Mouse (Mus musculus): Measurements from ENCODE around the gene Mrto4. TPM values are rescaled to one million over a fixed set of nuclear protein-coding genes. Genes with fewer than 3 reads are reported as not detected.
"Not testable (repeated sequence)": the region's sequence is repeated elsewhere in the genome, so short reads cannot be mapped to it uniquely, and the experiment has no call there.

Gene Mrto4
- 37.3 and 57.9 TPM in 2 replicates for polyA plus RNA-seq (2012; rRNA removed)
- polyA plus RNA-seq (2014; fragmentation: Nextera tagmentation; extraction: Ambion mirVana) = 86.7 and 89.3 TPM in 2 replicates

- Histone ChIP-seq H3K4me3 (ENCODE audit: insufficient read depth in 1 of 2, low read depth in 2 of 2, low read length in 2 of 2) (peak within 1 kb of the TSS; percentile 89 to 92), H3K9ac (replicated peaks) (peak within 1 kb of the TSS; percentile 79), H3K4me2 (ENCODE audit: low read depth) (peak within 1 kb of the TSS; percentile 83), H3K36me3 (replicated peaks; ENCODE audit: control insufficient read depth, insufficient read depth, low read depth) (peaks cover 39% of the 10 kb centered on the region), H3K27ac (peak within 1 kb of the TSS; percentile 61), H3K4me1 (replicated peaks; ENCODE audit: control insufficient read depth in 2 of 2, insufficient read depth in 2 of 2, low read length in 1 of 2) (peaks cover 6 to 19% of the 10 kb centered on the region in 2 experiments; a peak in 3 of 4 replicates), H3K9me3 (ENCODE audit: control insufficient read depth, low read length) (no peaks in the 10 kb centered on the region), H3K27me3 (ENCODE audit: control insufficient read depth, insufficient read depth, low read length) (no peaks in the 10 kb centered on the region)
- under 1% methylated on average over 64 of the region's 64 CpGs for WGBS (ENCODE audit: insufficient replicate concordance)
- ATAC-seq (ENCODE audit: insufficient read depth) (peak; percentile 93), DNase-seq (ENCODE audit: low read depth in 3 of 3, low spot score in 3 of 3) (peak; percentile 65 to 76 (median 69))
- TF ChIP-seq CTCF (IDR thresholded peaks at IDR 0.05; ENCODE audit: low read depth) (no peak), EP300 (IDR thresholded peaks at IDR 0.05; ENCODE audit: low read depth) (0 out of 2 replicates have a peak, but pooled peaks have one; percentile 32)
Measured at GRCm38 (mm10) chr4:139351931-139352711, at the start of gene Mrto4, which contains the start of the genes Emc1 and Ubr4. Mrto4 (minus strand) TSS chr4:139352576. Emc1 (plus strand) TSS chr4:139352587. Ubr4 (plus strand) TSS chr4:139352609.

DNA sequence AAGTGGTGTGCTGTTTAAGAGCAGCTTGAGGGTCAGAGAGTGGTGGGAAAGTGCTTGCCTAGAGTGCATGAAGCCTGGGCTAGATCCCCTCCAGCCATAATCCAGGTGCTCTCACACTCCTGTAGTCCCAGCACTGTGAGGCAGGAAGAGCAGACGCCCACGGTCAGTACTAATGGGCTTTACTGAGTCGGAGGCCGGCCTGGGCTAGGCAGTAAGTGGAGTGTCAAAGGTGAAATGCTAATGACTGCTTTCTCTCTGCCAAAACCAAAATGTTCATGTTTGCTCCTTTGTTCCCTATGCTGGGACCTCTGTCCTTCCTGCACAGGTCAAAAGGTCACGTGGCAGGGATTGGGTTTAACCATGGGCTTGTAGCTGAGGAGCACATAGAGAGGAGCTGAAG lies 48.1 kb upstream of the Mrto4 start:
- Histone ChIP-seq H3K9ac (replicated peaks) (no peak overlapping the region), H3K9me3 (ENCODE audit: control insufficient read depth, low read length) (no peaks in the 10 kb centered on the region), H3K4me2 (ENCODE audit: low read depth) (no peak overlapping the region), H3K27ac (no peak overlapping the region), H3K4me1 (replicated peaks; ENCODE audit: control insufficient read depth in 2 of 2, insufficient read depth in 2 of 2, low read length in 1 of 2) (no peaks in the 10 kb centered on the region; a peak in 1 of 4 replicates), H3K36me3 (replicated peaks; ENCODE audit: control insufficient read depth, insufficient read depth, low read depth) (peaks cover 91% of the 10 kb centered on the region), H3K4me3 (ENCODE audit: insufficient read depth in 1 of 2, low read depth in 2 of 2, low read length in 2 of 2) (no peak overlapping the region), H3K27me3 (ENCODE audit: control insufficient read depth, insufficient read depth, low read length) (no peaks in the 10 kb centered on the region)
- no peak for TF ChIP-seq CTCF (IDR thresholded peaks at IDR 0.05; ENCODE audit: low read depth)
- TF ChIP-seq EP300 (IDR thresholded peaks at IDR 0.05; ENCODE audit: low read depth) = no peak
- DNase-seq (ENCODE audit: low read depth in 3 of 3, low spot score in 3 of 3) (no peak), ATAC-seq (ENCODE audit: insufficient read depth) (peak; percentile 35; the same call in 1 of the 2 replicates)
- WGBS (ENCODE audit: insufficient replicate concordance) = 86% methylated on average over 5 of the region's 5 CpGs

GRCm38 (mm10) chr4:139395431-139395830 lies 43.1 kb upstream of the Mrto4 start:
- Histone ChIP-seq H3K27me3 (ENCODE audit: control insufficient read depth, insufficient read depth, low read length) (no peaks in the 10 kb centered on the region), H3K4me3 (ENCODE audit: insufficient read depth in 1 of 2, low read depth in 2 of 2, low read length in 2 of 2) (no peak overlapping the region), H3K36me3 (replicated peaks; ENCODE audit: control insufficient read depth, insufficient read depth, low read depth) (peaks cover 87% of the 10 kb centered on the region), H3K4me2 (ENCODE audit: low read depth) (no peak overlapping the region), H3K27ac (no peak overlapping the region), H3K9me3 (ENCODE audit: control insufficient read depth, low read length) (no peaks in the 10 kb centered on the region), H3K9ac (replicated peaks) (no peak overlapping the region), H3K4me1 (replicated peaks; ENCODE audit: control insufficient read depth in 2 of 2, insufficient read depth in 2 of 2, low read length in 1 of 2) (peaks cover 0 to 3% of the 10 kb centered on the region in 2 experiments; a peak in 1 of 4 replicates)
- 42% methylated on average over 2 of the region's 2 CpGs for WGBS (ENCODE audit: insufficient replicate concordance)
- TF ChIP-seq EP300 (IDR thresholded peaks at IDR 0.05; ENCODE audit: low read depth) (no peak), CTCF (IDR thresholded peaks at IDR 0.05; ENCODE audit: low read depth) (no peak)
- DNase-seq (ENCODE audit: low read depth in 3 of 3, low spot score in 3 of 3) (no peak), ATAC-seq (ENCODE audit: insufficient read depth) (0 out of 2 replicates have a peak, but pooled peaks have one; percentile 36)

DNA sequence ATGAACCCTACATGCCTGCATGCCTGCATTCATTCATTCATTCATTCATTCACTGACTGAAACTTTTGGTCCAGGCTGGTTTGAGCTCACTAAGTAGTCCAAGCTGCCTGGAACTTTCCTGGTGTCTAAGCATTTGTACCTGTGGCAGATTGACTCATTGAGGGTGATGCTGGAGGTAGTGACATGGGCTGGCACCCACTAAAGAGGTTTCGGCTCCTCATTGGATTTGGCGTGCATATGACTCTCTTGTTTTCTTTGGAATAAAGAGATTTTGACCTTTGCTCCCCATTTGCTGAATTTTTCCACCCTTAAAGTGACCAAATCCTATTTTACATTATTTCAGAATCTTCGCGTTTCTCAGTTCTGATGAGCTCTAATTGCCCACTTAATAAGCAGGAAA lies 37.2 kb upstream of the Mrto4 start:
- DNase-seq (ENCODE audit: low read depth in 3 of 3, low spot score in 3 of 3) (no peak), ATAC-seq (ENCODE audit: insufficient read depth) (no peak)
- H3K4me3 ChIP-seq (ENCODE audit: insufficient read depth in 1 of 2, low read depth in 2 of 2, low read length in 2 of 2) = no peak overlapping the region
- no peak for TF ChIP-seq CTCF (IDR thresholded peaks at IDR 0.05; ENCODE audit: low read depth)
- TF ChIP-seq EP300 (IDR thresholded peaks at IDR 0.05; ENCODE audit: low read depth) = no peak
- H3K36me3 ChIP-seq (replicated peaks; ENCODE audit: control insufficient read depth, insufficient read depth, low read depth) = peaks cover 46% of the 10 kb centered on the region
- peaks cover 0 to 8% of the 10 kb centered on the region in 2 experiments for H3K4me1 ChIP-seq (replicated peaks; ENCODE audit: control insufficient read depth in 2 of 2, insufficient read depth in 2 of 2, low read length in 1 of 2)
- H3K9me3 ChIP-seq (ENCODE audit: control insufficient read depth, low read length) = no peaks in the 10 kb centered on the region
- no peaks in the 10 kb centered on the region for H3K27me3 ChIP-seq (ENCODE audit: control insufficient read depth, insufficient read depth, low read length)
- H3K4me2 ChIP-seq (ENCODE audit: low read depth) = no peak overlapping the region
- 88% methylated on average over 4 of the region's 4 CpGs for WGBS (ENCODE audit: insufficient replicate concordance)
- no peak overlapping the region for H3K27ac ChIP-seq
- no peak overlapping the region for H3K9ac ChIP-seq (replicated peaks)

DNA sequence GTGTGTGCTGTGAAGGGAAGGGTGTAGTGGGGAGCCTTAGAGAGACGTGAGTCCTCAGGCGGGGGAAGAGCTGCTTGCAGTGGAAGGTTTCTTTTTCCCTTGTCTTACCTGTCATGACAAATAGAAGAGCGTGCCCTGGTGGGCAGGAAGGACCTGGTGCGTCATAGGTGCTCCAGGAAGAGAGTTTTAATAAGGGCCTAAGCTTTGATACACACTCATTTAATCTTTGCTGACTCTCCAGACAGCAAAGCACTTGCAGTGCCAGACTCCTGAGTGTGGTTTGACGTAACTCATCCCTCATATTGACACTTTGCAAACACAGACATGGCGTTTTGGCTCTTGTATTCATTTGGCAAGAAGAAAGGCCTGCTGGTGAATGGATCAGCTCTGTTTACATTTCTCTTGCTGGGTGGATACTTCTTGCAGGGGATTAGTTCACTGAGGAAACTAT lies 34.5 kb upstream of the Mrto4 start:
- Histone ChIP-seq H3K4me2 (ENCODE audit: low read depth) (peak overlapping the region; percentile 36), H3K27me3 (ENCODE audit: control insufficient read depth, insufficient read depth, low read length) (no peaks in the 10 kb centered on the region), H3K36me3 (replicated peaks; ENCODE audit: control insufficient read depth, insufficient read depth, low read depth) (peaks cover 22% of the 10 kb centered on the region), H3K9me3 (ENCODE audit: control insufficient read depth, low read length) (no peaks in the 10 kb centered on the region), H3K4me3 (ENCODE audit: insufficient read depth in 1 of 2, low read depth in 2 of 2, low read length in 2 of 2) (no peak overlapping the region), H3K9ac (replicated peaks) (no peak overlapping the region), H3K4me1 (replicated peaks; ENCODE audit: control insufficient read depth in 2 of 2, insufficient read depth in 2 of 2, low read length in 1 of 2) (peaks cover 18 to 23% of the 10 kb centered on the region in 2 experiments), H3K27ac (peak overlapping the region; percentile 8)
- no peak for TF ChIP-seq EP300 (IDR thresholded peaks at IDR 0.05; ENCODE audit: low read depth)
- TF ChIP-seq CTCF (IDR thresholded peaks at IDR 0.05; ENCODE audit: low read depth) = no peak
- 73% methylated on average over 6 of the region's 6 CpGs for WGBS (ENCODE audit: insufficient replicate concordance)
- DNase-seq (ENCODE audit: low read depth in 3 of 3, low spot score in 3 of 3) (peak in 1 of 3 experiments; percentile 17), ATAC-seq (ENCODE audit: insufficient read depth) (no peak)

DNA sequence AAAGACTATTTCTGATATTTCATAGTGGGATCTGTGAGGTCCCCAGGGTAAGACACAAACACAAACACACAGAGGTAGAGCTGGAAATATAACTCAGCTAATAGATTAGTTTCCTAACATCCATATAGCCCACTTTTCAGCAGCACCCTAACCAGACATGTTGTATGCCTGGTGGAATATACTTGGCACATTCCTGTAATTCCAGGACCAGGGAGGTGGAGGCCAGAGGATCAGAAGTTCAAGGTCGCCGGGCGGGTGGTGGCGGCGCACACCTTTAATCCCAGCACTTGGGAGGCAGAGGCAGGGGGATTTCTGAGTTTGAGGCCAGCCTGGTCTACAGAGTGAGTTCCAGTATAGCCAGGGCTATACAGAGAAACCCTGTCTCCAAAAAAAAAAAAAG lies 33.5 kb upstream of the Mrto4 start:
- H3K9ac ChIP-seq (replicated peaks); H3K27ac ChIP-seq; H3K27me3 ChIP-seq (ENCODE audit: control insufficient read depth, insufficient read depth, low read length); ATAC-seq (ENCODE audit: insufficient read depth); H3K4me2 ChIP-seq (ENCODE audit: low read depth); DNase-seq (ENCODE audit: low read depth in 3 of 3, low spot score in 3 of 3); H3K9me3 ChIP-seq (ENCODE audit: control insufficient read depth, low read length); H3K4me3 ChIP-seq (ENCODE audit: insufficient read depth in 1 of 2, low read depth in 2 of 2, low read length in 2 of 2): not testable (repeated sequence)
- Histone ChIP-seq H3K36me3 (replicated peaks; ENCODE audit: control insufficient read depth, insufficient read depth, low read depth) (peaks cover 11% of the 10 kb centered on the region), H3K4me1 (replicated peaks; ENCODE audit: control insufficient read depth in 2 of 2, insufficient read depth in 2 of 2, low read length in 1 of 2) (peaks cover 19 to 24% of the 10 kb centered on the region in 2 experiments)
- 85% methylated on average over 5 of the region's 5 CpGs for WGBS (ENCODE audit: insufficient replicate concordance)

All from liver, embryonic 14.5 days (tissue).